Mouse (Mus musculus) layer of hippocampus, adult 9-10 months (tissue): ENCODE data around the gene Ror2.
"Not testable (repeated sequence)": the region's sequence is repeated elsewhere in the genome, so short reads cannot be mapped to it uniquely, and the experiment has no call there.

Experiments
- DNase-seq: peaks from one replicate; pipeline ENCODE4 v3.0.0; 2022; ENCODE audit warnings: low spot score

The Ror2 gene

GRCm38 (mm10) chr13:53285756-53286361 is at the start of gene Ror2:
Ror2 (minus strand) TSS chr13:53286124.
- no peak for DNase-seq

DNA sequence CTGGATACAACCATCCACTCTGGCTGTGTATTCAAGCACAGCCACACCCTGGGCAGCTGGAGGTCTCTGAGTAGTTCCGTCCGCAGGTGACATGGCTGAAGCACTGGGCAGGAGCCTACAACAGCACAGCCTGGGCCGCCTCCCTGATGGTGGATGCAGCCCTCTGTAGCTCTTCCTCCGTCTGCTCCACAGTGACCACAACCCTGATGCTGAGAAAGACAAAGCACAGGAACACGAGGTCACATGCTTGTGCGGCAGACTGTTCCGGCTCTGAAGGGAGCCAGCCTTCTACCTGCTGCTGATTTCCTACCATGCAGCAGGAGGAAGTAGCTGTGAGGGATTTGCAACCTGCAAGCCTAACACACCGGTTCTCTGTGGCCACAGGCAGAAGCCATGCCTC is 47.8 kb upstream of the Ror2 start:
- no peak for DNase-seq

- DNase-seq = no peak
These were observed 44.3 kb upstream of the Ror2 start for GRCm38 (mm10) chr13:53330246-53330645.

GRCm38 (mm10) chr13:53325531-53325930 is 39.6 kb upstream of the Ror2 start:
- no peak for DNase-seq

GRCm38 (mm10) chr13:53323661-53324060 is 37.7 kb upstream of the Ror2 start:
- DNase-seq = no peak

DNA sequence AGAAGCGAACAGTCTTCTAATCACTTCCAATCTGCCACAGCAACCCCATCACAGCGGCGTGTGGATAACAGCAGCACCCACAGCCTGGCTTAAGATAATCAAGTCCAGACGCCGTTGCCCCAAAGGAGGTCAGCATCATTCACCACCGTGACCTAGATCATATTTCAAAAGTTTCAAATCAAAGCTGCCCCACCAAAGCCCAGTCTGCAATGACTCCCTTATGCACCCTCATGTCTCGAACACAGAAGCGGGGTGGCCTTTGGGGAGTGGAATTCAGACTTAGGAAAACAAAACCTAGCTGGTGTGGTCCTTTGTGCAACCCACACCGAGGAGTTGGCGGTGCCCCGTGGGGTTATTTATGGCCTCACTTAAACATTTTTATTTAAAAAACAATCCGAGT is 35.0 kb upstream of the Ror2 start:
- no peak for DNase-seq

GRCm38 (mm10) chr13:53316515-53317295 is 30.8 kb upstream of the Ror2 start:
- no peak for DNase-seq

GRCm38 (mm10) chr13:53315757-53316156 is 29.8 kb upstream of the Ror2 start:
- not testable (repeated sequence) for DNase-seq

- no peak for DNase-seq
These were observed 24.5 kb upstream of the Ror2 start for GRCm38 (mm10) chr13:53310442-53310841.

DNA sequence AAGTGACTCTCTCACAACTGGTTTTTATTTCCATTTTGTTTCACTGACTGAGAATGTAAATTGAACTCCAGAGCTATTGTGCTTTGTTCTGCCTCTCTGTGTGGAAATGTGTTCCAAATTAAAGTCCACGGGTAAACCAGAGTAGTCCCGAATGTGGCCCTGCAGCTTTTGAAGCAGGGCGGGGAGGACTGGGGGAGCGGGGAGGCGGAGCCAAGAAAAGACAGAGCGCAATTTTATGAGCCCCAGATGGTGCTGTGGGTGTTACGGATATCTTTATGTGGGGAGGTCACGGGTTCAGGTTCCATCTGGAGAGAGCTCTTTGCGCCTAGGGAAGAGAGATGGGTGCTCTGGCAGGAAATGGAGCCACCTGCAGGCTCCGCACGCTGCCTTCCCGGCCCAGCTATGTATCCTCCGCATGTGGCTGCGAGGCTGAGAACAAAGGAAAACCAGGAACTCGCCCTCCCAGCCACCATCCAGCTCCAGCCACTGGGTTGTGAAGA is 23.8 kb upstream of the Ror2 start:
- peak; percentile 9 for DNase-seq

GRCm38 (mm10) chr13:53309148-53309547 is 23.2 kb upstream of the Ror2 start:
- DNase-seq = no peak

DNA sequence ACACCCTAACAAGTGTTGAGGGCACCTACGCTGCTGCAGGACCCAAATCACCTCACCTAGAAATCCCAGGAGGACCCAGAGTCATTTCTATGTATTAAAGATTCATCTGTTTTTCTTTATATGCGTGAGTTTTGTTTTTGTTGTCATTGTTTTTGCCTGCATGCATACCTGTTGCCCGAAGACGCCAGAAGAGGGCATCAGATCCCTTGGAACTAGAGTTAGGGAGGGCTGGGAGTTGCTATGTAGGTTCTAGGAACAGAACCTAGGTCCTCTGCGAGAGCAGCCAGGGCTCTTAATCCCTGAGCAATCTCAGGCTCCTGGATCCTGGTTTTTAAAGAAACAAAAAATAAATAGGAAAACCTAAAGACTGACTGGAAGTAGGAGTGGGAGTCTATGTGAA is 20.9 kb upstream of the Ror2 start:
- DNase-seq = no peak

GRCm38 (mm10) chr13:53305256-53305655 is 19.3 kb upstream of the Ror2 start:
- no peak for DNase-seq

GRCm38 (mm10) chr13:53302688-53303087 is 16.8 kb upstream of the Ror2 start:
- no peak for DNase-seq

DNA sequence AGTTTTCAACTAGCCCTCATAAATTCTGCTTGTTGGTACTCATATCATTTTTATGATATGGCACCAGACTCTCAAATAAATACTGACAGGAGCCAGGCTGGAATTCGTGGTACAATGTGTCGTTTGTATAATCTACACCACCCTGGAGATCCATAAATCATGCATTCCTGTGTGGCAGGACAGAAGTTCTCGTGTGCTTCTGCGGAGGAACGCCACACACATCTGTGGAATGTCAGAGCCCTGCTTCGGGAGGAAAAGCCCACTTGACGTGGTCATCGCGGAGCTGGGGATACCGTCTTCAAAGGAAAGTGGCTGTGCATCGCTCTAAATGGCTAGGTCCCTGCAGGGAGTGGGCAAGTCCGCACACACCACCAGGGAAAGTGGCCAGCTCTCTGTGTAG is 7.1 kb upstream of the Ror2 start:
- no peak for DNase-seq

DNA sequence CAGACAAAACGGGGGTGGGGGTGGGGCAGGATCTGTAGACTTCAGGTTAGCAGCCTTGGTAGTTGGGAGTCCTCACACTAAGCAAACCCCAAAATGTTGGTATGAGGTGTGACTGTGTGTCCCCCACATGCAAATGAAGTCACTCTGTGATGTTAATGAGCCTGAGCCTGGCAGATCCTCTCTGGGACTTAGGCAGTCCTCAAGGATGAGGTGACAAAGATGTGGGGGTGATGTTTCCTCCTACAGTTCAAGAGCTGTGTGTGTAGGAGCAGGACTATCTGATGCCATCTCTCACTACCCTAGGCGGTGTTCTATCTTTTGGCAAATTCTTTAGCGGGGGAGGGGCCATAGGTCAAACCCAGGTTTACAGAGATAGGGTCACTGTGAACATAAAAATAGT is 6.3 kb upstream of the Ror2 start:
- DNase-seq = no peak

DNA sequence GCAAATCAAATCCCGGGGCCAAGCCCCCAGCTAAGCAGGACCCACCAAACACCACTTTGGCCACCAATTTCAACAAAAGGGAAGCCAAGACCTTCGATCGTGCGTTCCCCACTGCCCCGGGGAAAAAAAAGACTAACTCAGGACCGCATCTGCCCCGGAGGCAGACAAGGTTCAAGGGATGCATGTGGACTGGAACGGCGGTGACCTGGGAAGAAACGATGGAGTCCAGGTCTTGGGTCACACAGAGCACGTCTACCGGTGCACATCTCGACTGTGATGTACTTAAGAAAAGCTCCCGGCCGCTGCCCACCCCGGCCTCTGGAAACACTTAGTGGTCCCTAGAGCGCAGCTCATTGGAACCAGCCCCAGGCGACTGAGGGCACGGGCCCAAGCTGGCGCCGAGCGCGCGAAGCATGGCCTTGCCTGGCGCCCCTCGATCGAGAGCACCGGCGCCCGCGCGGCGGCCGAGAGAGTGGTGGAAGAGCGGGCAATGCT is 616 bp downstream of the Ror2 start:
- no peak for DNase-seq

- DNase-seq = no peak
These were observed 1.2 kb downstream of the Ror2 start for GRCm38 (mm10) chr13:53284740-53285191.

DNA sequence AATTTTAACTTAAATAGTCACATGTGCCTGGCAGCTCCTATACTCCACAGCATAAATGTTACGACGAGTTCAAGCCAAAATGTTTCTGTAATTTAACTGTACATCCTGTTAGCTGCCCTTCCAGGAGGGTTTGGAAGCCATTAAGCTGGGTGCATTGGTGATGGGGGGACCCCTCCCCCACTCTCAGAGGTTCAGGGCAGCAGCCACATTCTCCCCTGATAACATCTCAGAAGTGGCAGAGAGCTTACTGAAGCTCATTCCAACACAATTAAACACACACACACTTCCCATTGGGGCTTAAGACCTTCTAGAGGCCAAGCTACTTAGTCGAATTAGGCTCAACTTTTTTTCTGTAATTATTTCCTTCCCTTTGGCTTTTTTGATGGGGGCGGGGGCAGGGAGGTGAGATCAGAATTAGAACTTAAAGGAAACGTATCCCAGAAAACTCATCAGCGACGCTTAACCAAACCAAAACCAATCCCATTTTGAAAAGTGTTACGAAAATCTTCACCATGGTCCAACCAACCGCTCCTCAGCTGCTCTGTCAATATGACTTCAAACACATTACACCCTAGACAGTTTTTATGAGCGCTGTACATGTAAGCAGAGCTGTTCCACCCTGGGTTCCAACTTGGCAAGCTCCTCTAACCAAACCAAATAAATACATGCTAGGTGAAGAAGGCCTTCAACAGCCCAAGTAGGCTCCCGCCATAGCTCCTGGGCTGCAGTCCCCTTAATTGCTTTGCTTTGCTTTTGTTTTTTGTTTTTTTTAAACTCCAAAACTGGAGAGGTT is 4.1 kb downstream of the Ror2 start:
- DNase-seq = no peak

GRCm38 (mm10) chr13:53278908-53279307 is 7.0 kb downstream of the Ror2 start:
- no peak for DNase-seq

GRCm38 (mm10) chr13:53276381-53276780 is 9.5 kb downstream of the Ror2 start:
- no peak for DNase-seq

- DNase-seq = no peak
These were observed 10.1 kb downstream of the Ror2 start for GRCm38 (mm10) chr13:53275778-53276177.

GRCm38 (mm10) chr13:53274771-53275170 is 11.2 kb downstream of the Ror2 start:
- DNase-seq = no peak
